Mouse (Mus musculus) CD4-positive, CD25-positive, alpha-beta regulatory T cell, adult 2 months (primary cell): Measurements from ENCODE around the gene Pdia6.
A peak's percentile ranks its signal among the peaks of the same experiment; 100 is the strongest.

Source experiments
- DNase-seq: peaks from one replicate; pipeline ENCODE4 v3.0.0-alpha.2; 2012; ENCODE audit warnings: low read depth, low spot score

The Pdia6 gene

DNA sequence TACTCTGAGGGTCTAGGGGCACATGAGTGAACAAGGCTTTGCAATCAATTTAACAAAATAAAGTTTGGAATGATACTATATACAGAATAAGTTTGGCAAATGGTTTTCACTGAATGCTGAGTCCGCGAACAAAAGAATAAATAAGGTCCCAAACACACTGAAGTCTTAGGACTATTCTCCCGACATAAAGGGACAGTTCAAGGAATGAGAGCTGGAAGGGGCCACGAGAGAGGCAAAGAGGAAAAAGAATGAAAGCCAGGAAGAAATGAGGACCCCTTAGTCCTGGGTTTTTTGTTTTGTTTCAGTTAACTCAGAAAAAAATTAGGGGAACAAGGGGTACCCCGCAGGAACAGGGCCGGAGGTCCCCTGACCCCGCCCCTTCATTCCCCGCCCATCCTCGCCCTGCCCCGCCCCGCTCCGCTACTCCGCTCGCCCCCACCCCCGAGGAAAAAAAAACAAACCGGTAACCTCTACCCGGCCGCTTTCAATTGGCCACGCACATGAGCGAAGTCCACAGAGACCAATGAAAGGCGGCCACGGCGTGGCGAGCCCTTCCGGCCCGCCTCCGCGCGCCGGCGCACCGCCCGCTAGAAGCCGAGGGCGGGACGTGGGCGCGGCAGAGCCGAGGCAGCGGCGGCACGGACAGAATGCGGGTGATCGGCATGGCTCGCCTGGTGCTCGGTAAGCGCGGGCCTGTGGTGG lies at the start of gene Pdia6:
Pdia6 (plus strand) TSS at position 575 of the 702 bp plus-strand sequence.
- peak; percentile 97 for DNase-seq

GRCm38 (mm10) chr12:17218390-17218789 lies 48.0 kb upstream of the Pdia6 start:
- no peak for DNase-seq

DNA sequence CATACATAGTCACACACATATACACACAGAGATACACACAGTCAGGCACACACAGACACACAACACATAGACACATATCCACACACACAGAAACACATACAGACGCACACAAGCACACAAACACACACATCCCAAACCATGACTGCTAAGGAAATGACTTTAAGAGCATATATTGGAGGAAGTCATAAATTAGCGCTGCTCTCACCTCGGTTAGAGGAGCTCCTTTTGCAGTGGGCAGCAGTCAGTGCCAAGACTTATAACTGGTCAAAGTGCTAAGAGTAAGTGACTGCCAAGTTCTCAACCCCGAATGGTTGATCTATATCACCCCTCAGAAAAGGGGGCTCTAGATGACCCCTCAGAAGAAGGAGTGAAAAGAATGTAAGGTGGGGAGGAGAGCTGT lies 47.2 kb upstream of the Pdia6 start:
- DNase-seq: no peak

DNA sequence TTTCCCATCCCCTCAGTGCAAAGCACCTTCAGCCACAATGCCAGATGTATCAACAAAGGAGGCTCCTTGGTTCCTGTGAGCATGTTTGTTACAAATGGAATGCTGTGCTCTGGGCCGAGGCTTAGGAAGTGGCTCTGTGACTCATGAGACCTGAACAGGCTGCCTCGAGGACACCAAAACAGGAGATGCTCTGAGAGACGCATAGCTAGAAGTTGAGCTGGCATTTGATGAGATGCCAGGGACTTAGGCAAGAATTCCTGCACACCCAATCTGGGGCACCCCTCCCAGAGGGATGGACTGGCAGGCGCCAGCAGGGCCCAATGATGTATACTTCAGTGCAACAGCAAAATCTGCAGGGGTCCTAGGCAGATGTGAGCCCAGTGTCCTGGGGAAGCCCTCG lies 45.7 kb upstream of the Pdia6 start:
- no peak for DNase-seq

- DNase-seq: peak; percentile 64
Measured at GRCm38 (mm10) chr12:17221891-17222428, 44.4 kb upstream of the Pdia6 start.

- no peak for DNase-seq
Measured at GRCm38 (mm10) chr12:17223050-17223449, 43.3 kb upstream of the Pdia6 start.

- DNase-seq: no peak
Measured at GRCm38 (mm10) chr12:17225012-17225411, 41.3 kb upstream of the Pdia6 start.

GRCm38 (mm10) chr12:17227903-17228302 lies 38.4 kb upstream of the Pdia6 start:
- no peak for DNase-seq

GRCm38 (mm10) chr12:17230581-17230980 lies 35.8 kb upstream of the Pdia6 start:
- no peak for DNase-seq

DNA sequence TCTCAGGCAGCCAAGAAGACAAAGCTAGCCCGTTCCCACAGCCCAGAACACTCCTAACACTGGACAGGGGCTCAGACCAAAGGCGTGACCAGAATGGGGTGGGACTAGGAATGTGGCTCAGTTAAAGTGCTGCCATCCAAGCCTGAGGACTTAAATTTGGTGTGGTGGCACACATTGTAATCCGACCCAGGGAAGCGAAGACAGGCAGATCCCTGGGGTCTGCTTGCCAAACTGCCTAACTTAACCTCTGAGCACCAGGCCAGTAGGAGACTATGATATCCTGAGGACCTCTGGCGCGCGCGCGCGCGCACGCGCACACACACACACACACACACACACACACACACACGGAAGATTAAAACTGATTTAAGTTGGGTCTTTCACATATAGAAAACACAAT lies 34.8 kb upstream of the Pdia6 start:
- DNase-seq: no peak

GRCm38 (mm10) chr12:17235535-17236313 lies 30.6 kb upstream of the Pdia6 start:
- DNase-seq: no peak

DNA sequence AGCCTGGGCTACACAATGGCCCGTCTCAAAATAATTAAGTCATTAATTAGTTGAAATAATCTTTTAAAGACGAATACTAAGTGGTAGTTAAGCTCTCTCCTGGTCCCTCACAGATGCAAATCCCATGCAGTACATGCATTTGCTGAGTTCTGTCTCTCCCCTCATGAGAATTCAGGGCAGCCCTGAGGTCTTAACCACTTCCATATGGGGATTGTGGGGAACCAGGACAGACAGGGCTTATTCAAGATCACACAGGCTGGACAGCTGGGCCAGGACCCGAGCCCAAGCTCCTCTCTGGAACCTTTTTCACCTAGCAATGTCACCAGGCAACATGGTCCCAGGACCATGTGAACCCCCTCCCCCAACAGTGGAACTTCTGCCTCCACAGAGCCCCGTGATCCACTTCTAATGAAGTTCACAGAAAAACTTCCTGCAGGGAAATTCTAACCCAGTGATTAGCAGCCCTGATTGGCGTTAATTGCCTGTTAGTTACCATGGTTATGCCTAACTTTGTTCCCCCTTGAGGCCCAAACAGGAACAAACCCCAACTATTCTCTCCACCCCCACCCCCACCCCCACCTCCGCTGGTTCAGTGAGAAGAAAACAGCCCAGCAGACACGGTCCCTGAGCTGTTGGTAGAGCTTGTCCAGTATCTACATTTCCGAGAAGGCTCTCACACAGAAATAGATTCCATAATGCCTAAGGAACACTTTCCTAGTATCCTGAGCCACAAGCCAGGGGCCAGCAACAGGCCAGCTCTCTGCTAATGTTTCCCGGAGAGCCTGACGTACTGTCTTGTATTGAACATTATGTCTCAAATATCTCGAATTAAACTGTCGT lies 27.5 kb upstream of the Pdia6 start:
- DNase-seq: peak; percentile 24

DNA sequence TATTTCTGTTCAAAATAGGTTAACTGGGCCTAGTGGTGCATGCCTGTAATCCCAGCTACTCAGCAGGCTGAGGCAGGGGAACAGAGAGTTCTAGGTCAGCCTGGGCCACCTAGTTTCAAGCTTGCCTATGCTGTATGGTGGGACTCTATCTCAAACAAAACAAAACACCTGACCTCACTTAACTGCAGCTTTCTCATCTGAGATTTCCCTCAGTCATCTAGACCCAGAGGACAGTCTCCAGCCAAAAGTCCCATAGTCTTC lies 27.0 kb upstream of the Pdia6 start:
- no peak for DNase-seq

DNA sequence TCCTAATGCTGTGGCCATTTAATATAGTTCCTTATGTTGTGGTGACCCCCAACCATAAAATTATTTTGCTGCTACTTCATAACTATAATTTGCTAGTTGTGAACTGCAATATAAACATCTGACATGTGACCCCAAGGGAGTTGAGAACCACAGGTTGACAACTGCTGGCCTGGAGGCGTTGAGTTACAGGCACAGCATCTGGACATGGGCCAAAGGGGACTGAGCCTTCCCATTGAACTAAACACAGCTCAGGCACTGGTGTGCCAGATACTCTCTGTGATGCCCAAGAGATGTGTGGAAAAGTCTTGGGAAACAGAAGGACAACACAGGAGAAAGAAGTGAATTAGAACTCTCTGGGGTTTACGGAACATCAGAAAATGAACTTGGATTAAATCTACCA lies 25.3 kb upstream of the Pdia6 start:
- no peak for DNase-seq

DNA sequence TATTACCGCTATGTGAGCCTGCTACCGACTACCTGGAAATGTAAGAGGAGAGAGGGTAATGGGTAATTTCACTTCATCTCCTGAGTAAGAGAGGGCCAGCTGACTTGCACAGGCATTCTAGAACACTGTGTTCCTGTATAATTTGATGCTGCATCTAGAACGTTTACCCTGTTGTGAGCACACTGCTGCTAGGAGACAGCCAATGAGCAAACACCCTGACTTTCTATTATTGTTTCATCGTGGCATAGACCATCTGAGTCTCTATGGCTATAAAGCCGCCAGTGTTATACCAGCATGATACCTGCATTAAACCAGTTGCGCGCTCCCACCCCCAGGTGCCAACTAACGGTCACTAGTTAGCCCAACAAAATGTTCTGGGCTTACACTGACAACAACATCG lies 24.7 kb upstream of the Pdia6 start:
- DNase-seq: no peak

GRCm38 (mm10) chr12:17242041-17242440 lies 24.3 kb upstream of the Pdia6 start:
- peak; percentile 50 for DNase-seq

GRCm38 (mm10) chr12:17250962-17251361 lies 15.4 kb upstream of the Pdia6 start:
- DNase-seq: no peak

DNA sequence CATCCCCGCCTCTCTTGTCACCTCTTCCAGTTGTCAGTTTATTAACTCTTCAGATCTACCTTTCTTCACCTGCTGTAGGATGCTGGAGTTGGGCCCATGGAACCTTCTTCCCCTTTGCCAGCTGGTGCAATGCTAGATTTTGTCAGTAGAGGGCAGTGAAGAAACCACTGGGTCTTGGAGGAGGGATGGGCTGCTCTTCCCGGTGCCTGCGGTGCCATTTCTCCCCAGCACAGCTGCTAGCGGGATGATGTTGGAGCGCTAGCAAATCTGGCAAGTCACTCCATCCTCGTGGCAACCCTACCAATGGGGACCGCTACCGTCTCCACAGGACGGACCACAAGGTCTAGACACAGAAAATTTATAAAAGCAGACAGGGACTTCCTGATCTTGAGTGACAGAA lies 13.3 kb upstream of the Pdia6 start:
- DNase-seq: peak; percentile 83

GRCm38 (mm10) chr12:17255602-17256001 lies 10.7 kb upstream of the Pdia6 start:
- peak; percentile 19 for DNase-seq

DNA sequence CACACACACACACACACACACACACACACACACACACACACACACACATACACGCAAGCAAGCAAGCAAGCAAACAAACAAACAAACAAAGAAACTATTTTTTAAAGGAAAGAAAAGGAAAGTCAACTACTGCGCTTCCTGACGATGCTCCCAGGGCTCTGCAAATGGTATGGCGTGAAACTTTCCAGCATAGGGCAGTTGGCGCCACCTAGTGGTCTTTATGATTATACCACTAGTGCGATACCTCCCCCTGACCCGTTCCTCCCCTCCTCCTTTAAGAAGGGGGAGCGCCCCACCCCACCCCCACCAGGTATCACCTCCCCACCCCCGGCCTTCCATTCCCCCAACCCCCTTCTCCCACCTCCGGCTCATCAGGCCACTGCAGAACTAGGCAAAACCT lies 9.4 kb upstream of the Pdia6 start:
- DNase-seq: peak; percentile 85

GRCm38 (mm10) chr12:17258431-17258830 lies 7.9 kb upstream of the Pdia6 start:
- no peak for DNase-seq

GRCm38 (mm10) chr12:17261005-17261404 lies 5.3 kb upstream of the Pdia6 start:
- DNase-seq: no peak
